Mouse (Mus musculus) liver, embryonic 13.5 days (tissue): ENCODE results near the gene 4930455H04Rik. TPM values are rescaled to one million over a fixed set of nuclear protein-coding genes. Genes with fewer than 3 reads are reported as not detected.

Source experiments
- ATAC-seq: fragments of 200-750 bp; cut with Nextera tagmentation; 2 replicates; pipeline ENCODE4 v1.8.0; 2017; ENCODE audit warnings: low read depth, mild to moderate bottlenecking, moderate number of reproducible peaks, moderate library complexity
- DNase-seq: peaks from one replicate; pipeline ENCODE4 v3.0.0; 2022
- H3K27ac ChIP-seq: fragments of 300-500 bp; sonication (generic); 2 replicates; pipeline ENCODE4 v1.5.1; 2015; ENCODE audit warnings: moderate library complexity, mild to moderate bottlenecking, inconsistent platforms
- H3K27me3 ChIP-seq: fragments of 300-500 bp; sonication (generic); 2 replicates; pipeline ENCODE4 v1.6.1; 2015; ENCODE audit warnings: mild to moderate bottlenecking, inconsistent platforms
- H3K36me3 ChIP-seq: fragments of 300-500 bp; sonication (generic); 2 replicates; pipeline ENCODE4 v1.6.1; 2015; ENCODE audit warnings: mild to moderate bottlenecking, inconsistent platforms
- H3K4me1 ChIP-seq: fragments of 300-500 bp; sonication (generic); replicated peaks from 2 replicates; pipeline ENCODE4 v1.6.1; 2015; ENCODE audit warnings: inconsistent platforms
- H3K4me2 ChIP-seq: fragments of 300-500 bp; sonication (generic); 2 replicates; pipeline ENCODE4 v1.6.1; 2015; ENCODE audit warnings: inconsistent platforms, mild to moderate bottlenecking, moderate library complexity
- H3K4me3 ChIP-seq: fragments of 300-500 bp; sonication (generic); replicated peaks from 2 replicates; pipeline ENCODE4 v1.5.1; 2015; ENCODE audit warnings: mild to moderate bottlenecking, inconsistent platforms
- H3K9ac ChIP-seq: fragments of 300-500 bp; sonication (generic); 2 replicates; pipeline ENCODE4 v1.6.1; 2015; ENCODE audit warnings: mild to moderate bottlenecking, inconsistent platforms
- H3K9me3 ChIP-seq: fragments of 300-500 bp; sonication (generic); replicated peaks from 2 replicates; pipeline ENCODE4 v1.6.1; 2016; ENCODE audit warnings: inconsistent platforms
- WGBS: fragments of 180-500 bp; shearing (Covaris S2); methylation state at CpG from one replicate; pipeline ENCODE4 v1.1.7; 2015; ENCODE audit not compliant: insufficient replicate concordance; 5-methylcytosine and 5-hydroxymethylcytosine counted together
- polyA plus RNA-seq: library from polyadenylated mRNA; unstranded; fragments of >200 nt; fragmentation: Nextera tagmentation; extraction: Ambion mirVana; gene quantifications from 2 replicates; pipeline ENCODE4 v1.2.1, GENCODE M21; 2015

4930455H04Rik gene
- polyA plus RNA-seq, 1 experiment from 2014 or later: not detected

DNA sequence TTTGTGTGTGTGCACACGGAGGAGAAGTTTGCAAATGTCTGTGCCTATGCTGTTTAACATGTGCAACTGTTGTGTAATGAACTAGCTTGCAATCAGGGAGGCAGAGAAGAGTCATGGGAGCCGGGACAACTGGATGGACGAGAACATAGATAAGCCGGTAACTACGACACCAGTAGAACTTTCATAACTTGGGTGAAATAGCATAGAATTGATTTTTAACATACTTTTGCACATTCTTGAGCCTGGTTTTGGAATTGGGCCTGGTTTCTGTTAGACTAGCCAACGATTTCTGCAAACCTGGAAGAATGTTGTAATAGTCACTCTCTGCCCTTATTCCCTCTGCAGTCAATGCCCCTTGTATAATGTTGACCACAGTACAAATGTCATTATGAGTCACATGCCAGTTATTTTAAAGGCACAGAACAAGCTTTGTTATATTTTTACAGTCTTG is 17.4 kb upstream of the 4930455H04Rik start:
- Histone ChIP-seq H3K4me3 (no peak overlapping the region), H3K9ac (no peak overlapping the region), H3K27me3 (no peaks in the 10 kb centered on the region), H3K9me3 (no peaks in the 10 kb centered on the region), H3K27ac (no peak overlapping the region), H3K36me3 (no peaks in the 10 kb centered on the region), H3K4me1 (0 out of 2 replicates have a peak, but pooled peaks cover 3% of the 10 kb centered on the region), H3K4me2 (no peak overlapping the region)
- WGBS: 57% methylated on average over 6 of the region's 6 CpGs
- ATAC-seq (no peak), DNase-seq (no peak)

DNA sequence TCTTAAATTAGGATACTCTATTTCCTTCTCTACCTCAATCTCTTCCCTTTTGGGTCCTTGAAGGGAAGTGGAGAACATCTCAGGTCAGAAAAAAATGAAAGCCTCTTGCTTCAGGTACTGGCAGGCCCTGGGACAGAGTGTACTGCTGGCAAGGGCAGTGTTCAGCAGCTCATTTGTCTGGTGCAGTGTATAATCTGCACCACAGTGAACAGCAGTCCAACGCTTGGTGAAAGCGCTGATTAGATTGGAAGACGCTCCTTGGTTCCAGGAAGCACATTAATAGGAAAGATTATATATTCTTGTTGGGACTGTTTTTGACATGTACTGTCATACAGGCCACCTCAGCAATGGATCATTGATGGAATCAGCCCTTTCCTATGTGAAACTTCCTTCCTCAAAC is 16.6 kb upstream of the 4930455H04Rik start:
- ATAC-seq (no peak), DNase-seq (no peak)
- no peaks in the 10 kb centered on the region for H3K9me3 ChIP-seq
- H3K36me3 ChIP-seq: no peaks in the 10 kb centered on the region
- no peak overlapping the region for H3K9ac ChIP-seq
- H3K4me1 ChIP-seq: 0 out of 2 replicates have a peak, but pooled peaks cover 3% of the 10 kb centered on the region
- H3K27ac ChIP-seq: no peak overlapping the region
- WGBS: 68% methylated on average over 3 of the region's 3 CpGs
- H3K4me2 ChIP-seq: no peak overlapping the region
- H3K4me3 ChIP-seq: no peak overlapping the region
- H3K27me3 ChIP-seq: no peaks in the 10 kb centered on the region

DNA sequence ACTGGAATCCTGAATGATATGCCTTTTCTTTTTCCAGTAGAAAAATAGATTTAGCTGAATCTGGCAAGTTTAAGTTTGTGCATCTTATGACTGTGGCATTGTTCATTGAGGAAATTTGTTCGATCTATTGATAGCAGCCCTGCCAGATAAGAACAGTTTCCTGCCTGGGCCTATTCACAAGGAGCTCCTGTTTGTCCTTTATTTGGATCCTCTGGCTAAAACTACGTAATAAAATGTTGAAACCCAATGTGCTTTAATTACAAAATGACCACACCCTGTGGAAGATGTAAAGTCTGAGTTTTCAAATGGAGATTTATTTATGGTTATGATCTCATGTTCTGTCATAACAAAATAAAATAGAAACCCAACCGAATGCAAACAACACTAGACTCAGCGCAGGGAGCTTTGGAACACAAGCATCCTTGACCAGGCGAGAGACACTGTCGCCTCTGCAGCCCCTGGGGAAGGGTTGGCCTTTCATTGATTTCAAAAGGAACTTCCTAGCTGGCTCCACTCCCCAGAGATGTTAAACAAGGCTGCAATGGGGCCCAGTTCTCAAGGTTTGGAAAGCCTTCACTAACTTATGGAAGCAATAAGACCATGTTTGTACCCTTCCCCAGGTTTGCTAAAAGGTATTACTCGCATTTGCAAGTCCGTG is 15.7 kb upstream of the 4930455H04Rik start:
- Histone ChIP-seq H3K4me2 (no peak overlapping the region), H3K27ac (no peak overlapping the region), H3K9ac (no peak overlapping the region), H3K4me3 (no peak overlapping the region), H3K4me1 (0 out of 2 replicates have a peak, but pooled peaks cover 3% of the 10 kb centered on the region), H3K9me3 (no peaks in the 10 kb centered on the region), H3K36me3 (no peaks in the 10 kb centered on the region), H3K27me3 (no peaks in the 10 kb centered on the region)
- ATAC-seq (no peak), DNase-seq (no peak)
- 64% methylated on average over 8 of the region's 8 CpGs for WGBS

DNA sequence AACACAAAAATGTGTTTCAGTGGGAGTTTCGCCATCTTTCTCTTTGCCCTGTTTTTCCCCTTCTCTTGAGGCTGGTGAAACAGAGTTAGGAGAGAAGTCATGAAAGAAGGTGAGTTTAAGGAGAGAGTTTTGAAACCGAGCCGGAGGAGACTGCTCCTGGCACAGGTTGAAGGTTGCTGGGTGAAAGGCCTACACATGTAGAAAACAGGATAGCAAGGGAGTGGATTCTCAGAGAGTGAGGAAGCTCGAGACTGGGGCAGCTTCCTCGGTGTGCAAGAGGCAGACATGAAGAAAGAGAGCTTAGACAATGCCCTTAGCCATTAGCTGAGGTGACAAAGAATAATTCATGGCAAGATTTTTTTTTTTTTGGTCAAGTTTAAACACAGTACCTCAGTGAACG is 14.7 kb upstream of the 4930455H04Rik start:
- no peaks in the 10 kb centered on the region for H3K9me3 ChIP-seq
- ATAC-seq: no peak
- H3K27ac ChIP-seq: no peak overlapping the region
- DNase-seq: no peak
- no peaks in the 10 kb centered on the region for H3K27me3 ChIP-seq
- WGBS: 56% methylated on average over 6 of the region's 6 CpGs
- no peak overlapping the region for H3K4me2 ChIP-seq
- no peaks in the 10 kb centered on the region for H3K36me3 ChIP-seq
- H3K4me3 ChIP-seq: no peak overlapping the region
- H3K4me1 ChIP-seq: 0 out of 2 replicates have a peak, but pooled peaks cover 3% of the 10 kb centered on the region
- H3K9ac ChIP-seq: no peak overlapping the region

DNA sequence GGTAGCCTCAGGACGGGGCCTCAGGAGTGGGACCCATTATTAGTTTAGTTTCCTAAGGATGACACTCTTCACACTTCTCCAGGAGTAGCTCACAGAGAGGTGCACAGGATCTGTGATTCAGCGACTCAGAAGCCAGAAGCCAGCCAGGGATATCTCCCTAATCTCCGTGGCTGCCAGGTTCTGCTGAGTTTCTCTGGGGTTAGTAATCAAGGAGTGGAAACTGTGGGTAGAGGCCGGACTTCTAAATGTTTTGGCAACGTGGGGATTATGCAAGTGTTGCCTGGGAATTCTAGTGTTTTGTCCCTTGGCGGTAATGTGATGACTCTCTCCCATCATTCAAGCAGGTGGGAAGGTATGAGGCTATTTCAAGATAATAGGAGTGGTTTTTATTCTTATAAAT is 13.0 kb upstream of the 4930455H04Rik start:
- WGBS: 58% methylated on average over 6 of the region's 6 CpGs
- ATAC-seq (no peak), DNase-seq (no peak)
- H3K4me2 ChIP-seq: no peak overlapping the region
- H3K36me3 ChIP-seq: no peaks in the 10 kb centered on the region
- H3K9me3 ChIP-seq: no peaks in the 10 kb centered on the region
- H3K27me3 ChIP-seq: no peaks in the 10 kb centered on the region
- no peak overlapping the region for H3K4me3 ChIP-seq
- H3K4me1 ChIP-seq: 0 out of 2 replicates have a peak, but pooled peaks cover 3% of the 10 kb centered on the region
- H3K9ac ChIP-seq: no peak overlapping the region
- no peak overlapping the region for H3K27ac ChIP-seq

DNA sequence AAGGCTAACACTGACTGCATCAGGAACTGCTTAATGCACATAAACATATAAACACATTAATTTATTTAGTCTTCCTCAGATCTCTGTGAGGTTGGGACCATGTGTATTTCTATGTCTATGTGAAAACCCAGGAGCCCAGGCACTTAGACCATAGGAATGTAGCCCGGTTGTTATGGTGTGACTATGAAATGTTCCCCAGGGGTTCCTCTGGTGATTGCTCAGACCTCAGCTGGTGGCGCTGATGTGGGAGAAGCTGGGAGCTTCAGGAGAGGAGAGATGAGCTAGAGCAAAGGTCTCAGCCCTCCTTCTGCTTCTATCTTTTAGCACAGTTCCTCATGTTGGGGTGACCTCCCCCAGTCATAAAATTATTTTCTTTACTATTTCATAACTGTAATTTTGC is 7.7 kb upstream of the 4930455H04Rik start:
- no peaks in the 10 kb centered on the region for H3K4me1 ChIP-seq
- H3K36me3 ChIP-seq: no peaks in the 10 kb centered on the region
- no peak overlapping the region for H3K9ac ChIP-seq
- ATAC-seq (no peak), DNase-seq (no peak)
- WGBS: 80% methylated on average over 2 of the region's 2 CpGs
- no peak overlapping the region for H3K4me2 ChIP-seq
- H3K27ac ChIP-seq: no peak overlapping the region
- no peaks in the 10 kb centered on the region for H3K9me3 ChIP-seq
- no peaks in the 10 kb centered on the region for H3K27me3 ChIP-seq
- no peak overlapping the region for H3K4me3 ChIP-seq

DNA sequence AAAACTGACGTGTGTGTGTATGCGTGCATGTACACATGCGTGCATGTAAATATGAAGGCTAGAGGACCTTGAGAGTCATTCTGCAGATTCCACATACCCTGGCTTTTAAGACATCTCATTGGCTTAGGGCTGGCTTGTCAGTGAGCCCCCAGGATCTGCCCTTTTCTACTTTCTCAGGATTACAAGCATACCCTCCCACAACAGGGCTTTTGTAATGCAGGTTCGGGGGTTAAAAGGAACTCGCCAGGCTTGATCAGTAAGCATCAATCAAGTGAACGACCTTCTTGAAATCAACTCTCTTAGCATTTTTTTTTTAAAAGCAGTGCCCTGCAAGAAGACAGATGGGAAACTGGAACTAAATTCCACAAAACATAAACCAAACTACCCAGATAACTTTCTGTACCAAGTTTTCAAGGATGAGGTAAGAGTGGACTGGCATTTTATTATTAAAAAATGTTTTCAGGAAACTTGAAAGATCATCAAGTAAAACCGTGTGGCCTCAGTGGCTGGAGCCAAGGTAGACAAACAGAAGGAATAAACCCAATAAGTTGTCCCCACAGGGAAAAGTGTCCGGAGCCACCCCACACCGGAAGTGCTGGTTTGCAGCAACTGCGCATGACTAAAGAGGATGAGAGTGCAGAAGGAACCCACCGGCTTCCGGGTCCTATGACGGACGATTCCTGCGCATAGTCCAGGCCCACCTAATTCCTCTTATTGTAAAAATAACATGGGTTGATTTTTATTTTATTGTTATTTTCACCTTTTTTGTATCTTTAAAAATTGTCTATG is 6.5 kb upstream of the 4930455H04Rik start:
- no peak overlapping the region for H3K27ac ChIP-seq
- ATAC-seq (no peak), DNase-seq (no peak)
- H3K4me1 ChIP-seq: no peaks in the 10 kb centered on the region
- no peak overlapping the region for H3K9ac ChIP-seq
- no peak overlapping the region for H3K4me2 ChIP-seq
- no peak overlapping the region for H3K4me3 ChIP-seq
- no peaks in the 10 kb centered on the region for H3K27me3 ChIP-seq
- no peaks in the 10 kb centered on the region for H3K36me3 ChIP-seq
- H3K9me3 ChIP-seq: no peaks in the 10 kb centered on the region
- WGBS: 74% methylated on average over 15 of the region's 15 CpGs

DNA sequence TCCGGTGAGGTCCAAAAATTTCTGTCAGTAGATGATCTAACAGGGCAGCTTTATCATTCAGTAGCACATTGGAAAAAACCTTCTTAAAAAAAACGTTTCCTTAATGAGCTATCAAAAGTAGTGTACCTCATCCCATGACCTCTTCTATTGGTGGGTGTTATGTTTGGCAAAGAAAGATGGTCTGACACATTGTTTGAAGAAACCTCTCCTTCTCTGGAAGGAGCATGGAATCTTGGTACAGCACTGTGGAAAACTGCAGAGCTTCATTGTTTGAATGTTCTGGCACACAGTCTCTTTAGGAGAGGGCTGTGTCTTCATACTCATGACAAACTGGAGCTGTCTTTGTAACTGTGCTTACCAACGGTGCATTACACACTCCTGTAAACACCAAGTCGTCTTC is 4.9 kb upstream of the 4930455H04Rik start:
- no peaks in the 10 kb centered on the region for H3K27me3 ChIP-seq

DNA sequence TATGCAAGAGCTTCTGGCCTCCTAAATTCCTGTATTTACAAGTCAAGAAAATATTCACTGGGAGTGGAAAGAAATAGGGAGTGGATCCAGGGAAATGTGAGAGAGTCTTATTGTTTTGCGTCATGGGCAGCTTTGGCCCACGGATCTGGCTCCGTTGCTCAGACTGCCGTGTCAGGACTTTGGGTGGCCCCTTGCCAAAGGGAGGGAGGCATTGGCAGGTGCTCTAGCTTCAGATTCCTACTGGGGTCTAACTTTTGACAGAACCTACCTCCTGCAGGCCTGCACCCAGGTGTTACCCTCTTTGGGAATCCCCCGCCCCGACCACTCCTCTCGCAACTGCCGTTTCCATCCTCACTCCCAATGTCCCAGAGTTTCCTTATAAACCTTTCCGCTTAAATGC is 3.6 kb upstream of the 4930455H04Rik start:
- H3K27ac ChIP-seq: no peak overlapping the region
- no peak overlapping the region for H3K4me3 ChIP-seq
- no peaks in the 10 kb centered on the region for H3K36me3 ChIP-seq
- no peaks in the 10 kb centered on the region for H3K4me1 ChIP-seq
- ATAC-seq: no peak
- no peak for DNase-seq
- 81% methylated on average over 9 of the region's 9 CpGs for WGBS
- no peak overlapping the region for H3K4me2 ChIP-seq
- no peaks in the 10 kb centered on the region for H3K27me3 ChIP-seq
- no peaks in the 10 kb centered on the region for H3K9me3 ChIP-seq
- H3K9ac ChIP-seq: no peak overlapping the region

More for the DNA sequence above, 4.9 kb upstream of the 4930455H04Rik start:
- ATAC-seq (no peak), DNase-seq (no peak)
- Histone ChIP-seq H3K9me3 (no peaks in the 10 kb centered on the region), H3K36me3 (no peaks in the 10 kb centered on the region), H3K4me3 (no peak overlapping the region), H3K9ac (no peak overlapping the region), H3K4me2 (no peak overlapping the region), H3K27ac (no peak overlapping the region), H3K4me1 (no peaks in the 10 kb centered on the region)
- WGBS: 59% methylated on average over 4 of the region's 4 CpGs

DNA sequence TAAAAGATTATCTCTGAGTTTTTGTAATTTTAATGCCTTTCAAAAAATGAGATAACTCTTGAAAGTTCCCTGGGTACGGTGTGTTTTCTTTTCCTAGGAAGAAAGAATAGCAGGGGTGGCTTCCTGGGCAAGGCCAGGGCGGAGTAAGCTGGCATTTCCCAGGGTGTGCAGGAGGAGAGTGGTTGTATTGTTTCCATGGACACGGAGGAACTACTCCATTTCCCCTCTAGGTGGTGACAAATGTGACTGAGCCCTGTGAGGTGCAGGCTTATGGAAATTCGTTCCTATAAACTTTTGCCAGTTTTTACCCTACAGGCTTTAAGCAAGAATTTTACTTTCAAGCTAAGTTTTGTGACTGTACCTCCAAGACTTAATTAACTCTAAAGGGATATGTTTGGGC is 1.8 kb upstream of the 4930455H04Rik start:
- Histone ChIP-seq H3K27ac (no peak overlapping the region), H3K9me3 (no peaks in the 10 kb centered on the region), H3K36me3 (no peaks in the 10 kb centered on the region), H3K4me3 (no peak overlapping the region), H3K4me2 (no peak overlapping the region), H3K9ac (no peak overlapping the region), H3K4me1 (no peaks in the 10 kb centered on the region), H3K27me3 (no peaks in the 10 kb centered on the region)
- WGBS: 14% methylated on average over 4 of the region's 4 CpGs
- DNase-seq (no peak), ATAC-seq (no peak)

DNA sequence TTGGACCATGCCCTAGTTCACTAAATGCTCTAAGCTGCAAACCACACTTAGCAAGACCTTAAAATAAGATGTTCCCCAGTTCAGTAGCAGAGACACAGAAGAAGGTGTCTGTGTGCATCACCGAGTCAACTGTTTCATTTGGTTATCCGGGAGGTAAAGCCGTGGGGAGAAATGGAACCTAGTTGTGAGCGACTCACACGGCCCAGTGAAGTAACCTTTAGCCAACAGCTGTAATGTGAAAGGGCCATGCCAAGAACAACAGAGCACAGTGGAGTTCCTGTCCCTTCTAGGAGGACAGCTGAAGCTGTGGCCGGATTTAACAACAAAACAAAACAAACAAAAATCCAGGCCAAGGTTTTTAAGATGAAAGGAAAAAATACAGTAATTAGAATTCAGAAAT is 1.3 kb upstream of the 4930455H04Rik start:
- 58% methylated on average over 6 of the region's 6 CpGs for WGBS
- no peak for DNase-seq
- Histone ChIP-seq H3K27ac (no peak overlapping the region), H3K9me3 (no peaks in the 10 kb centered on the region), H3K4me2 (peak overlapping the region; percentile 21; the same call in 1 of the 2 replicates), H3K4me3 (no peak overlapping the region), H3K9ac (no peak overlapping the region), H3K4me1 (no peaks in the 10 kb centered on the region), H3K36me3 (no peaks in the 10 kb centered on the region), H3K27me3 (no peaks in the 10 kb centered on the region)
- ATAC-seq: no peak
